Mouse (Mus musculus) intestine, embryonic 15.5 days (tissue): Measurements from ENCODE around the gene Tmed1. TPM values are rescaled to one million over a fixed set of nuclear protein-coding genes. Genes with fewer than 3 reads are reported as not detected.

Experiments used
- ATAC-seq: fragments of 200-750 bp; cut with Nextera tagmentation; 2 replicates; pipeline ENCODE4 v1.8.0; 2017; ENCODE audit warnings: moderate TSS enrichment, moderate library complexity
- H3K27ac ChIP-seq: fragments of 300-500 bp; sonication (generic); 2 replicates; pipeline ENCODE4 v1.5.1; 2015; ENCODE audit warnings: mild to moderate bottlenecking, inconsistent platforms
- H3K27me3 ChIP-seq: fragments of 300-500 bp; sonication (generic); replicated peaks from 2 replicates; pipeline ENCODE4 v1.6.1; 2015; ENCODE audit warnings: inconsistent platforms
- H3K36me3 ChIP-seq: fragments of 300-500 bp; sonication (generic); 2 replicates; pipeline ENCODE4 v1.6.1; 2015; ENCODE audit warnings: inconsistent platforms
- H3K4me1 ChIP-seq: fragments of 300-500 bp; sonication (generic); replicated peaks from 2 replicates; pipeline ENCODE4 v1.6.1; 2015; ENCODE audit warnings: inconsistent platforms
- H3K4me2 ChIP-seq: fragments of 300-500 bp; sonication (generic); replicated peaks from 2 replicates; pipeline ENCODE4 v1.6.1; 2015; ENCODE audit warnings: mild to moderate bottlenecking, inconsistent platforms
- H3K4me3 ChIP-seq: fragments of 300-500 bp; sonication (generic); replicated peaks from 2 replicates; pipeline ENCODE4 v1.5.1; 2015; ENCODE audit warnings: inconsistent platforms
- H3K9ac ChIP-seq: fragments of 300-500 bp; sonication (generic); 2 replicates; pipeline ENCODE4 v1.6.1; 2015; ENCODE audit warnings: inconsistent platforms
- H3K9me3 ChIP-seq: fragments of 300-500 bp; sonication (generic); 2 replicates; pipeline ENCODE4 v1.6.1; 2016; ENCODE audit warnings: inconsistent platforms
- WGBS: fragments of 180-500 bp; shearing (Covaris S2); methylation state at CpG from one replicate; pipeline ENCODE4 v1.1.7; 2015; 5-methylcytosine and 5-hydroxymethylcytosine counted together
- polyA plus RNA-seq: library from polyadenylated mRNA; unstranded; fragments of >200 nt; fragmentation: Nextera tagmentation; extraction: Ambion mirVana; gene quantifications from 2 replicates; pipeline ENCODE4 v1.2.1, GENCODE M21; 2015

The Tmed1 gene
- polyA plus RNA-seq, 1 experiment from 2014 or later: 77.7 TPM

DNA sequence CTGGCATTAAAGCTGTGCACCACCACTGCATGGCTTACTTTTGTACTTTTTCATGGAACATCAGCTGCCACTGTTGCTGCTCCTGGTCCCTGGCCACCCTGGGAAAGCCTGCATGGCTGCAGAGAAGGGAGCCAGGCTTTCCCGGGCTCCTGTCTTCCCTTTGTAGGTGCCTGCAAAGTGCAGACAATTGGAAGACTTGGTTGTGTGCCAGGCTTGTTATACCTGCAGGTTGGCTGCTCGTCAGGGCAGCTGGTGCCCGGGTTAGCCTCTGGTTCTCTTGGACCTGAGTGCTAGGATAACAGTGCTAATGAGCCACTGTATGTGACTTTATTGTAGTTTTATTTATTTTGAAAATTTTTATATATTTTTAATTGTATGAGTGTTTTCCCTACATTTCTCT, 51.2 kb downstream of the Tmed1 start:
- 85% methylated on average over 3 of the region's 3 CpGs for WGBS
- ATAC-seq: no peak

More for the DNA sequence above, 51.2 kb downstream of the Tmed1 start:
- Histone ChIP-seq H3K9ac (no peak overlapping the region), H3K27me3 (no peaks in the 10 kb centered on the region), H3K4me1 (0 out of 2 replicates have a peak, but pooled peaks cover 8% of the 10 kb centered on the region), H3K4me3 (no peak overlapping the region), H3K27ac (no peak overlapping the region), H3K36me3 (0 out of 2 replicates have a peak, but pooled peaks cover 6% of the 10 kb centered on the region), H3K9me3 (no peaks in the 10 kb centered on the region), H3K4me2 (no peak overlapping the region)

Other genes with a start within 250 kb of the Tmed1 start
- gene Atg4d, start 245.0 kb downstream of the Tmed1 start, polyA plus RNA-seq: 50.0 and 55.1 TPM in 2 replicates
- gene Kri1, start 222.3 kb downstream of the Tmed1 start, polyA plus RNA-seq: 11.1 and 15.4 TPM in 2 replicates
- gene Cdkn2d, start 218.8 kb downstream of the Tmed1 start, polyA plus RNA-seq: 38.4 and 42.1 TPM in 2 replicates
- 106 and 115 TPM in 2 replicates for gene Ap1m2, start 197.9 kb downstream of the Tmed1 start, polyA plus RNA-seq
- gene Slc44a2, start 189.6 kb downstream of the Tmed1 start, polyA plus RNA-seq: 48.1 and 52.0 TPM in 2 replicates
- gene Ilf3, start 142.4 kb downstream of the Tmed1 start, polyA plus RNA-seq: 143 and 150 TPM in 2 replicates
- 57.0 and 60.5 TPM in 2 replicates for gene Qtrt1, start 98.4 kb downstream of the Tmed1 start, polyA plus RNA-seq
- gene Dnm2, start 85.3 kb downstream of the Tmed1 start, polyA plus RNA-seq: 70.6 and 75.7 TPM in 2 replicates
- gene AB124611, start 15.9 kb upstream of the Tmed1 start, polyA plus RNA-seq: 2.5 and 3.0 TPM in 2 replicates
- 41.4 and 42.2 TPM in 2 replicates for gene Carm1, start 36.6 kb upstream of the Tmed1 start, polyA plus RNA-seq
- gene Timm29, start 82.5 kb upstream of the Tmed1 start, polyA plus RNA-seq: 27.3 and 29.3 TPM in 2 replicates
- gene Yipf2, start 82.6 kb upstream of the Tmed1 start, polyA plus RNA-seq: 25.2 and 34.3 TPM in 2 replicates
- gene Smarca4, start 105.9 kb upstream of the Tmed1 start, polyA plus RNA-seq: 67.0 and 68.6 TPM in 2 replicates
- 76.7 and 81.2 TPM in 2 replicates for gene Ldlr, start 213.2 kb upstream of the Tmed1 start, polyA plus RNA-seq